Mouse (Mus musculus) kidney, adult 2 months (tissue): Measurements from ENCODE around the gene Pptc7.

Source experiments
- CTCF ChIP-seq: fragments of 200-500 bp; conservative IDR thresholded peaks from 2 replicates; pipeline ENCODE4 v1.5.1; 2011; ENCODE audit warnings: low read depth, mild to moderate bottlenecking, control low read depth, low read length, moderate library complexity, mixed read lengths; ENCODE audit not compliant: insufficient read depth, insufficient read length
- POLR2A ChIP-seq: fragments of 200-500 bp; IDR thresholded peaks from one replicate; pipeline ENCODE4 v1.6.1; 2011; ENCODE audit warnings: low read depth, low read length, control low read depth

DNA sequence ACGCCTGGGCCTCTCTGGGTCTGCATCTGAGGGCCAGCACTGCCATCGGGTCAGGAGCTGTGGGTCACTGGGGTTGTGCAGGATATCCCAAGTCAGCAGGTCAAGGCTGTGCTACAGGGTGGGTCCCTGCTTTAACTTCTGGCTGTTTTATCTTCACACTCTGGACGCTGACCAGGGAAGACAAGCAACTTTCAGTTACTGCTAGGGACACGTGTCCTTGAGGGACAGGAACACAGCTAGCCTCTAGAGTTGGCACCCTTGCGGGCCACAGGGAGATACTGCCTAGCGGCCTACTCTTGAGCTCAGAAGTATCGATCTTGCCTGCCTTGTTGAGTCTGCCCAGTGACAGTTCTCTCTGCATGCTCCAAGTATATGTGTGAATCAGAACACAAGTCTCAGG is 44.5 kb upstream of the Pptc7 start:
- no peak for TF ChIP-seq POLR2A
- TF ChIP-seq CTCF = no peak
